Mouse (Mus musculus): ENCODE measurements at regions not wholly inside any gene's neighbourhood (a gene's known extent, or its start where the extent isn't known, plus 50 kb on each side); places are given as distances from the start of the nearest gene placed in this dataset.

DNA sequence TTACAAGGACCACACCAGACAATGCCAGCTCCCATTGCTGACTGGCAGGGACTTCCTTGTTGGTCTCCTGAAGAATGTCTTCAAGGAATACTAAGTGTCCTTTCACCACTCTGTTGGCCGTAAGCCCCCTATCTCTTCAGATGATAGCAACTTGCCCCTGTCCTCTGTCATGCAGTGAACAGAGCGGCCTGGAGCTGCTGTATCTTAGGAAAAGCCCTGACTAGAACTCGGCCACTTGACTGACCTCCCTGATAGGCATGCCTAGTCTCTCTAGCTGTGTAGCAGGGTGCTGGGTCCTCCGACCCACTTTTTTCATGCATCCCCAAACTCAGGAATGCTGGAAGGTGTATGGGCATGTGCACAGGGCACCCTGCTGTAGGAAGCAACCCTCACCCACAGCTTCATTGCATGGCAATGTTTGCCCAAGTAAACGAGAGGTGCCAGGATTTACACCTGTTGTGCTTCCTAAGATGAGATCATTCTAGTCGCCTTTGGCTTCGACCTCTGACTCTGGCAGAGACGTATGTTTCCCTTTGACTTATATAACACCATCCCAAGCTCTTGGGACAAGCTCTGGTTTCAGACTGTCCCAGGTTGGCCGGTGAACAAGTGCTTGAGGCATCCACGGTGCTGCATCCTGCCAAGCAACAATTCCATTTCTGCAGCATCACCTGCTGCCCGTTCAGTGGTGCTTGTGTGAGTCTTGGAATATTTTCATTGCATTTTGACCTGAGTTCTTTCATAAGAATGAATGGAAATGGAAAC is 145.1 kb downstream of the Zfp36l1 start:
- no peak for DNase-seq (ENCODE audit: low spot score)

DNA sequence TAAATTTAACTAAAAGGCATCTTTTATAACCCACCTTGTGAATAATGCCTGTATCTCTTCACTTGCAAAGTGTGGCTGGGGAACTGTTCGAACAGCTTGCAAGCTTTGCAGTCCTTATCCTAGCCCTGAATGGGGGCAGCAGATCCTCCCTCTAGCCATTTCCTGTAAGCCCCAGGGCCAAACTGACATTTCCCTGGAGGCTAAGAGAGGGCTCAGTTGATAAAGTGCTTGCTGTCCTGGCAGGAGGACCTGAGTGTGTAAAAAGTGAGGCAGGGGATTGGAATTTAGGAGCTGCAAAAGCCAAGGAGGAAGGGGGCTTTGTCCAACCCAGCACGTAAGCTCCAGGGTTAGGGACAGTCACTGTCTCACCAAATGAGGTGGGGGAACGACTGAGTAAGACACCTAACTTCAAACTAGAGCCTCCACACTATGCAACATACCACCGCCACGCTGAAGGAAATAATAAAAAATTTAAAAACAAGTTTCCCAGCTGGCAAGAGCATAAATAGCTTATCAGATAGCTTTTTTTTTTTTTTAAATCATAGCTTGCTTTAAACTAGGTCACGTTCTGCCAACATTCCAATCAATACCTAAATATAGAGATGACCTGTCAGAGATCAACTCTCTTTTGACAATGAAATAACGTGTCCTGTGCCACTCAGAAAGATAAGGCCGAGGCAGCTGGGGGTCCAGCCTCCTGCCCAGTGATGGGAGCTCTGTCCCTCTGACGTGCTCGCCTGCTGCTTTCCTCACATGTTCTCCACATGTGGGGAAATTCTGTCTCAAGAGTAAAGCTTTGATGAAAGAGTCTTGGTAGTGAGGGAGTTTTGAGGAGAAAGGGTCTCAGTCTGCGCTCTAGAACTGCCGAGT is 146.0 kb downstream of the Zfp36l1 start:
- no peak for DNase-seq (ENCODE audit: low spot score)

DNA sequence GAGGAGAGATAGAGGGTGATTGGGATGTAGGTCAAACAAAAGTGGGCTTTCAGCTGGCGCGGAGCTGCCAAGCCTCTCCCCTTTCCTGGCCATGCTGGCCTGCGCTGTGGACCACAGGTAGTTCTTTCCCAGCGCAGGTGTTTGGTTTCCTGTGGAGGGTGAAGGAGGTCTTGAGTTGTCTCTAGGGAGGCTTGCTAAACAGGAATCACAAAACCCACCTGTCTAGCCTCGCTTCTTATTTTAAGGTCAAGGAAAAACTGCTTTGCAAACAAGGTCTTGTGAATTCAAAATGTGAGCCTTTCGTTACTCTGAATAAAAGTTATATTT is 146.6 kb downstream of the Zfp36l1 start:
- peak; percentile 35 for DNase-seq (ENCODE audit: low spot score)

DNA sequence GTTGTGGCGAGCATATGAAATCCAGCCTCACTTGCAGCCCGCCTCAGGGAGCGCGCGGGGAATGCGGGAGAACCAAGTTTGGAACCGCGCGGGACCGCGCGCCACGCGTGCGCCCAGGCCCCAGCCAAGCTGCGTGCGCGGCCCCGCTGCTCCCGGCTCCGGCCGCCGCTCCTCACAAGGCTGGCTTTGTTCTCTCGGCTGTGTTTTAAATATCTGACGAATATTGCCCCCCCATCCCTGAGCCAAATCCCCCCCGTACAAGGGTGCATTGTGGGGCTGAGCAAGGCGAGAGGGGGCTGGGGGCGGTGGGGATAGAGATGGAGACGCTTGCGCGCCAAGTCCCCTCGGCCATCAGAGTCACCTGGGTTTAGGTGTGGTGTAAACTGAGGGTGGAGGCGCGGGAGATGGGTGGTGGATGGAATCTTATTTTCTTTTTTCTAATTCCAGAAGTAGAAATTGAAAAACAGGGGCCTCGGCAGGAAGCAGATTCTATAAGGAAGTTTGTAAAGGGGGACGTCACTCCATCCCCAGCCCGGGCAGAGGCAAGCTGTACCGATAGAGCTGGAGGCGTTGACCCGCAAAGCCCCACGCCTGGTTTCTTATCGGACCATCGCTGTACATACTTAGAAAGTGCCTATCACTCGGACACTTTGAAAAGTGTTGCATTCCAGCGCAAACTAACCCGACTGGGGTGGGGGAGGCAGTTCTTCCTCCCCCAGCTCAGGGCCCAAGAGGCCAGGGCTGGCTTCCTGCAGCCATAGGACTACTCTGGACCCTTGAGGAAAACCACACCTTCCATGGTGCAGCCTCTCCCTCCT is 147.1 kb downstream of the Zfp36l1 start:
- peak; percentile 70 for DNase-seq (ENCODE audit: low spot score)

DNA sequence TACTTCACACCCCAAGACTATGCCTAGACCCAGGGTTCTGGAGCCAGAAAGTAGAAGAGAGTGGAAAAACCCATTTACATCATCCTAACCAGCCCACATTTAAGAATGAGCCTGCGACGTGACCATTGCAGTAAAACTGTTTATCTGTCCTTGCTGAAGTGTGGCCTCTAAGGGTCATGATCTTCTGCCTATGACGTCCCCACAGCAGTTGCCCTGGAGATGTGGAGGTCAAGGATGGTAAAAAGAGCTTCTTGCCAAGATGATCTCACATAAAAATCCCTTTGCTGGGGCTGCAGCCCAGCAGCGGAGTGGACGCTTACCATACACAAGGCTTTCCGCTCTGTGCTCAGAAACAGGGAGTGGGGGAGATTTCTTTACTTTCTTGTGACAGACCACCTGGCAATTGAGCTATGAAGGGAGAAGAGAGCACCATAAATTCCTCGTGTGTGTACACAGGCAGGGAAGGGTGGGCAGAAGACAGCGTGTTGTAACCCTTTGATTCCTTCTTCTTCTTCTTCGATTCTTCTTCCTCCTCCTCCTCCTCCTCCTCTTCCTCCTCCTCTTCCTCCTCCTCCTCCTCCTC is 149.3 kb downstream of the Zfp36l1 start:
- DNase-seq (ENCODE audit: low spot score), result no peak

DNA sequence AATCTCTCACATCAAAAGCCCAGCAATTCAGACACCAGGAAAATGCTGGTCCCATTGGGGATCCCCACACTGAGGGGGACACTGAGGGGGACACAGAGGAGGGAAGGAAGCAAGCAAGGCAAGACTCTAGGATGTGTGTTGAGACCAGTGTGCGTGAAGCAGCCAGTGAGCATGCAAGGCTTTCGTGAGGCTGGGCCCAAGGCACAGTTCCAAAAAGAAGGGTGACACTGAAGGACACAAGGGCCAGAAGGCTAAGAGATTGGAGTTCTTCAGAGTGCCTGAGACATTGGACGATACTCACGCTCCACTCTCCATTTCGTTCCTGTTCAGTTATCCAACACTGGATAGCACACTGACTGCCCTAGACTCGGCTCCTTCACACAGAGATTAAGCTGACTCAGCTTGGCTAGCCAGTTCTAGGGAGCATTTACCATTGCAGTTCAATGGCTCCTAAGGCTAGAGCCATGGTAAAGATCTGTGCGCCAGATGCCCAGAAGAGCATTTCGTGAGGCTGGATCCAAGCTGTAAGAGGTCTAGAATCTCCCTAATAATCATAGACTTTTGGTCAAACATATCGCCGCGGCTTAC is 150.1 kb downstream of the Zfp36l1 start:
- DNase-seq (ENCODE audit: low spot score), result no peak

DNA sequence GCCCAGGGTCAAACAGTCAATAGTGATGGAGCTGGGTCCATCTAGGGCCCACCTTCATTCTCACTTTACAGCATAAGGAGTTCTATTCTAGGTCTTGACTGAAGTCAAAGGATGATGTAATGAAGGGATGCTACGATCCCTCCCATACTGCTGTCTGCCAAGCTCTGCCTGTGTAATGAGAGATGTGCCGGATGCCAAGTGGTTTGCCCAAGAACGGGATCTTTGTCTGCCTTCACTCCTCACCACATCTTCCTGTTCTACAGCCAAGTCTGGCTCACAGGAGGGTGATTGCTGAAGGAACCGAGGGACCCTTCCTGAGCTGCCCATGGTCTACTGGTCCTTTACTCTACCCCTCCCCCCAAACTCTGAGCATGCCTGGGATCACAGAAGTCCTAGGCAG is 150.9 kb downstream of the Zfp36l1 start:
- DNase-seq (ENCODE audit: low spot score), result no peak

DNA sequence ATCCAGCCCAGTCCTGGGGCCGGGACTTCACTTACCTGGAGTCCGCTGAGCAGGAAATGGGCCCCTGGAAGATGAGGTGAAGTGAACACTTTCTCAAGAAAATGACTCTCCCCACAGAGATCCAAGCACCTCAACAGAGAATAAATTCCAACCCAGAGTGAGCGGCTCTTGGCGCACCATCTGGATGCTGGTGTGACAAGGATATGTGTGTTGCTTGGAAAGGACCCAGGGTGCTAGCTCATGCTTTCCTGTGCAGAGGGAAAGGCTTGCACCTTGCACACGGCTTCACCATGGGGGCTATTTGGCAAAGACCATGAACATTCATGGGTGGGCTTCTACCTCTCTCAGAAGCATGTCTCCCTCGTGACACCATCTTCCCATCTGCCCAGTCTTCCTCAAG is 151.7 kb downstream of the Zfp36l1 start:
- DNase-seq (ENCODE audit: low spot score), result no peak

DNA sequence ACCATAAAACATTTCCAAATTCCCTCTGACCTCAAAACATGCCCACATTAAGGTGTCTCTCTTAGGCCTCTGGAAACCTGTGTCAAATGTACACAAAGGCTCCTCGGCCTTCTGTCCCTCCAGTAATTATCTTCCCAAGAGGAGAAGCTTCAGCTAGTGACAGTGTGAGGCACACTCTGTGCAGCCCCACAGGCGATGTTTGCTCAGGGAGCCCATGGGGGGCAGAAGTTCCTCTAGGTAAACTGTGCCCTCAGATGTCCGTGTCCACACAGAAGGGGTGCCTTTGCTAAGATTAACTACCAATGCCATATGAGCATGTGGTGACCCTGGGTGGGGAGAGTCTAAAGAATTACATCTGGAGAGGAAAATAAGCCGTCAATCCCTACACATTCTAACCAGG is 152.4 kb downstream of the Zfp36l1 start:
- DNase-seq (ENCODE audit: low spot score), result no peak

DNA sequence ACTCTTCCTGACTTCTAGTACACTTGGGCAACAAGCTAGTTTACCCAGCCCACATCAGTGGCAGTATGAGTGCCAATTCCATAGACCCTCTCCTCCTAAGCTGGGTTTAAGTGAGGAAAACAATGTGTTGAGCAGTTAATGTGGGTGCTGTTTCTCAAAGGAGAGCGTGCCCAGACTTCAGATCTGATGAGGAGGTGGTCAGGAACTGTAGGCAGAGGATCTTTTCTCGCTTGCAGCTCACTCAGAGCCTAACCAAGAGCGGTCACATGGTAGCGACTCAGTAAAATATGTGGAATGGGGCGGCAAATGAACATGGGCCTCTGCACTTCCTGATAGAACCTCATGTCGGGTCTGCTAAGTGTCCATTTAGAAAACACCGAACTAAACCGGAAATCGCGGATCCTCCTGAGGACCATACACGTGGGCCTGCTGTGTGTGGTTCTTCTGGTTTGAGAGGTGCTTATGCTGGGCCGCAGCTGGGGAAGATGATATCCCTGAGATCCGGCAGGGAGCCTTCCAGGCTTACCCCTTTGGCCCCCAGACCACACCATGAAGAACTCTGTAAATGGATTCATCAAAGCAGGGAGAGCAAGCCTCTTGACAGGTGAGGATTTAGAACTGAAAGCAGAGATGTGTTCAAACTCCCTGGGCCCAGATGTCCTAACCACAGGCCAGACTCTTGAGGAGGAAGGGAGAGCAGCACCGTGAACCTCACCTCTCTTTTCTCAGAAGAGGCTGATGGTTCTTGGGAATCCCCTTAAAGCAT is 153.1 kb downstream of the Zfp36l1 start:
- DNase-seq (ENCODE audit: low spot score), result no peak

DNA sequence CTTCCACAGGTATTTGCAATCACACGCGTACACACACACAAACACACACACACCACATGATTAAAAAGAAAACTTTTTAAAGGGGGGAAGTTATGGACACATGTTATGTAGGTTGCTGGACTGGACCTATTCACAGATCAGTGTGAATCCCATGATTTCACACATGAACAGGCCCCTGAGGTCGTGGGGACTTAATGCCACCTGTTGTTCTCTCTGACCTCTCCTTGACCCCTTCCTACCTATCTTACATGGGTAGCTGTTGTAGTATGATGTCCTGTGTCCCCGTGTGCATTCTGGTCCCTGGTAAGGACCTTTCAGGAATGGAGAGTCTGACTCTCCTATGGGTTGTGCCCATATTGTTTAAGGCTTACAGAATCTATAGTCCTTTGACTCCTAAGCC is 155.6 kb downstream of the Zfp36l1 start:
- DNase-seq (ENCODE audit: low spot score), result no peak

DNA sequence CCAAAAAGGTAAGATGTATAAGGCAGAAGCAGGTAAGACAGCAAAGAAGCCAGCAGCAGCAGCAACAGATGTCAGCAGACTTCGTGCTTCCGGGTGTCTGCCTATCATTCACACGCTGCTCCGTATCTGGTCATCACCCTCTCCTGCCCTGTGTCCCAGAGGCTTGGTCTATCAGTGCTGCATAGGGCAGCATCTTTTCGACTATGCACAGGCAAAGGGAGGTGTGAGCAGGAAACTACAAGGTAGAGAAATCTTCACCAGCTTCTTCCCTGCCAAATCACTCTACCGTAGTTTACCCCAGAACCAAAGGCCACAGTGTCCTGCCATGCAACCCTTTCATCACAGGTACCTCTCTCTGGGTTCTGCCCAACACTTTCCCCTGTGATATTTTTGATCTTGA is 156.5 kb downstream of the Zfp36l1 start:
- no peak for DNase-seq (ENCODE audit: low spot score)

DNA sequence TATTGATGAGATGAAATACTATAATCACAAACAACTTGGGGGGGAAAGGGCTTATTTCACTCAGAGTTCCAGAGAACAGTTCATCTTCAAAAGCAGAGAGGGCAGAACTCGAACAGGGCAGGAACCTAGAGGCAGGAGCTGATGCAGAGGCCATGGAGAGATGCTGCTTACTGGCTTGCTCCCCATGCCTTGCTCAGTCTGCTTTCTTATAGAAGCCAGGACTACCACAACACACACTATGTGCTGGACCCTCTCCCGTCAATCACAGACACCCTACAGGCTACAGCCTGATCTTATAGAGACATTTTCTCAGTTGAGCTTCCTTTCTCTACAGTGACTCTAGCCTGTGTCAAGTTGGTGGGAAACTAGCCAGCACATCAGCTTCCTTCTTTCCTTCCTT is 157.3 kb downstream of the Zfp36l1 start:
- DNase-seq (ENCODE audit: low spot score), result no peak

DNA sequence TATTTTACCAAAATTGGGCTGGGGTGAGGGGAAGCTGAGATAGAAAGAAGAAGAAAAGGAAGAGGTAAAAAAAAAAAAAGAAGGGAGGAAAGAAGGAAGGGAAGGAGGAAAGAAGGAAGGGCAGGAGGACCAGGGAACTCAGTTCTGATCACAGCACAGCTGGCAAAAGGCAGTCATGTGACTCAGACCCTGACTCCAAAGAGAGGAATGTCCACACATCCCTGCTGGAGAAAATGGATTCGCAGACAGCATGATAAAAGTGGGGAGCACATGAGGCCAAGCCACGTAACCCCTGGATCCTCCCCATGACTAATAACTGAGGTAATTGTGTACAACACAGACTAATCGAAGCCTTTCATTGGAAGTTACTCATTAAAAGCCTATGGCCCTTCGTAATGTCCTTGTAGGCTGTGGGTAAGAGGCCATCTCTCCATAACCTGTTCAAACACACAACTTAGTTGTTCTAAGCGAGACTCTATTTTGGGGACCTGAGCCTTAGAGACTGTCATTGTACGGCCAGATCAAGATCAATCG is 162.2 kb downstream of the Zfp36l1 start:
- DNase-seq (ENCODE audit: low spot score), result no peak

DNA sequence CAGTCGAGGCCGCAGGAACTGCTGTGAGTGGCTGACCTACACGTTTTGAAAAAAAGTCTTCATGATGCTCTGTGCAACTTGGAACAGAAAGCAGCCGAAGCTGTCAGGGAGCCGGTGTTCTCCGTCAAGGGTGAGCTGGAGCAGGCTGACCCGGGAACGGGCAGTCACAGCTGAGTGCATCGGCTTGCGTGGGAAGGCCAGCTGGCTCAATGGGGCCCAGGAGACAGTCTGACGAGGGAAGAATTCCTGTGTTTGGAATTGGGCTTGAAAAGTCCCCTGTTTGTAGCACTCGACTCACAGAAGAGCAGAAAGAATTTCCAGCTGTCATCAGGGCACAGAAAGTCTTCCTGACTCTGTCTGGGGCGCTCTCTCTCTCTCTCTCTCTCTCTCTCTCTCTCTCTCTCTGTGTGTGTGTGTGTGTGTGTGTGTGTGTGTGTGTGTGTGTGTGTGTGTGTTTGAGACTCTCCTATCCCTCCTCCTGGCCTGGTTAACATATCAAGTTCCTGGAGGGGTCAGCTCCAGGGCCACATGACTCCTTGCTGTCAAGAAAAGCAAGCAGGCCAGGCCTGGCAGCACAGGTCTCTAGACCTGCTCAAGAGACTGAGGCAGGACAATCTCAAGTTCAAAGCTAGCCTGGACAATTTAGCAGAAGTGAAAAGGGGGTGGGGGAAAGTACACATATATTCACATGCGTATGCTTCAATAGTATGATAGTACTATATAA is 163.6 kb downstream of the Zfp36l1 start:
- peak; percentile 34 for DNase-seq (ENCODE audit: low spot score)

DNA sequence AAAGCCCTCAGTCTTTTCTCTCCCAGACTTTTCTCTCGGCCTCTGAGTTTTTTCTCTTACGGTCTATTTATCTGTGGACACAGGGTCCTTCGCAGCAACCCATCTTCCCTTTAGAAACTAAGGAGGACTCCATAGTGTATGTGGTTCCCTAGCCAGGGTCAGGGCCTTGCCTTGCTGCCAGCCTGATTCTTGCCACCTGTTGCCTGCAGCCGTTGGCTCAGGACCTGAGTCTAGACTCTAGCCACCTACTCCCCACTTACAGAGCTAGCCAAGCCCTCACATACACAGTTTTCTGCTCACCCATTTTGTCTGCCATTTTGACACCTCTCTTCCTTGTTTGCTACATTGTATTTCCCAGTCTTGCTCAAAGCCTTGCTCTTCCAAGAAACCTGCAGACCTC is 165.2 kb downstream of the Zfp36l1 start:
- no peak for DNase-seq (ENCODE audit: low spot score)

DNA sequence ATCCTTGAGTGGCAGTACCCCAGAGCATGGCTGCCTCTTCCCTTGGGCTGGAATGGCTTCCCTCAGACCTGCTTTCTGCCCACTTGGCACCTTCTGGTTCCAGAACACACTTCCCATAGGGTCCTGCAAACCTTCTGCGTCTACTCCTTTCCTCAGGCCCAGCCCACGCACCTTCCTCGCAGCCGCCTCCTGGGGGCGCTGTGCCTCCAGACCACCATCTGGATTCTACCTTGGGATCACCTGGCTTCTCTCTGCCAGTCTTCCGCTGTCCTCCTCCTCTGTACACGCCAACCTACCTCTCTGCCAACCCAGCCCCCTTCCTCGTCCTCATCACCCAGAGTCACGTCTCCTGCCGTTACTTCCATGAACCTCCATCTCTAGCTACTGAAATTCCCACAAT is 166.0 kb downstream of the Zfp36l1 start:
- DNase-seq (ENCODE audit: low spot score), result no peak

DNA sequence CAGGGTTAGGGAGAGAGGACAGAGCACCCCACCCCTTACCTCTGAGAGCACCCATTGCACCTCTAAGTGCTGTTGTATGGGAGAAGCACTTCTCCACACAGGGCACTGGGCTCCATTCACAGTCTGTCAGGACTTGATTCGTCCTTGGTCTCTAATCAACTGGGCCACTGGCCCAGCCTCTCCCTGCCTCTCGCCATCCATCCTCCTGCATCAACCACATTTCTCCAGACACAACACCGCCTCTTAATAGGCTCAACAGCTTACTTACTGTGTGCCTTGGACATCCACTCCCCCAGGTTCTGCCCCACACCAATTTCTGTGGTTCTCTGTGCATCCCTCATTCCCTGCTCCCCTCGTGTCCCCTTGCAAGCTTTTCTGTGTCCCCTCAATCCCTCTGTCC is 166.9 kb downstream of the Zfp36l1 start:
- no peak for DNase-seq (ENCODE audit: low spot score)

DNA sequence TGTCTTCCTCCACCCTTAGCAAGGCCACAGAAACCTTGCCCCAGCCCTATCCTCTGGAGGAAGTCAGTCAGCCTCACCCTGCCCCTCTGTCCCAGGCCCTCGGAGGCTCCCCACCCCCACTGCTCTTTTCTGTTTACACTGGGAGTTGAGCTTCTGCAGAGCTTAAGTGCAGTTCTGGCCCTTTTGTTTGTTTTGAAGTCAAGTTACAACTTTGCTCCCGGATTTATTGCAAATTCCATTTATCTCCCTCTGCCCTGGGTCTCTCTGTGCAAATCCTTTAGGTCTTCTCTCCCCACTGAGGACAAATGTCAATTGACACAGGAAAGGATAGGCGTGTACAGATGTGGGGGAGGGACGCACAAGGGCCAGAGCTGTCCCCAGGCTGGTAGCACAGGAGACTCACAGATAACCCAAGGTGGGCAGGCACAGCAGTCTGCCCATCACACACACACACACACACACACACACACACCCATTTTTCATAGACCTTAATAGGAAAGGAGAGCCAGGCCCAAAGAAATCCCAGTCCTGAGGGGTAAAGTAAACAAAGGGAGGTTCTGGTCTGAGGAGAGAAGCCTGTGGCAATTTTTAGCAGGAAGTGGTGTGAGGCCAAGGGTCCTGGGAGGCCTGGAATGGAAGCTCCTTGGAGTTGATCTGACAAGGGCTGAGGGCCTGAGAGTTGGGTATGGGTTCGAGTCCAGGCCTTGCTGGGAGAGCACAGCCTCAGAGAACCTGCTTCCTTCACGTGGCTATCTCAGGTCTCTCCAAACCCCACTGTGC is 167.9 kb downstream of the Zfp36l1 start:
- DNase-seq (ENCODE audit: low spot score), result no peak
